Mouse (Mus musculus): ENCODE data around the gene Prpf38b.

DNA sequence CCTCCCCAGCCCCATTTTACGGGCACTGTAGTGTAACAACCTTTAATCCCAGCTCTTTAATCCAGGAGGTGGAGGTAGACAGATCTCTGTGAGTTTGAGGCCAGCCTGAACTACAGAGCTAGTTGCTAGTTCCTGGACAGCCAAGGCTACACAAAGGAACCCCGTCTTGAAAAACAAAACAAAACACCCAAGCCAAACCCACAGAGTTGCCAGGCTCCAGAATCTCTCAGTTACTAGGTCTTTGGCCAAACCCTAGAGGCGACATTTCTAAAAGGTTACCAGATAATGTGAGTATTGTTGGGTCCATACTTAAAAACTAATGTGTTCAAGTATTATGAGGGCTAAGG, 54.4 kb downstream of the Prpf38b start:
- TF ChIP-seq MYOD1 (IDR thresholded peaks at IDR 0.05; ENCODE audit: control insufficient read depth in 1 of 3, insufficient read length in 2 of 3, low read depth in 2 of 3) (no peak), POLR2AphosphoS2 (IDR thresholded peaks at IDR 0.05; ENCODE audit: insufficient read length, low read depth) (no peak), TCF12 (IDR thresholded peaks at IDR 0.05; ENCODE audit: insufficient read depth, poor library complexity, severe bottlenecking) (no peak), POLR2A (IDR thresholded peaks at IDR 0.05; ENCODE audit: insufficient read length, low read depth) (no peak), CEBPB (IDR thresholded peaks at IDR 0.05; ENCODE audit: insufficient read depth, poor library complexity, severe bottlenecking) (no peak), E2F4 (IDR thresholded peaks at IDR 0.05; ENCODE audit: insufficient read depth) (no peak), USF1 (IDR thresholded peaks at IDR 0.05; ENCODE audit: low read depth) (no peak), MAX (IDR thresholded peaks at IDR 0.05; ENCODE audit: low read depth) (no peak), MYOG (IDR thresholded peaks at IDR 0.05; ENCODE audit: control insufficient read depth in 1 of 3, insufficient read depth in 1 of 3, insufficient read length in 2 of 3, low read depth in 2 of 3) (no peak), REST (IDR thresholded peaks at IDR 0.05; ENCODE audit: insufficient read depth, insufficient read length) (no peak), SRF (IDR thresholded peaks at IDR 0.05; ENCODE audit: control insufficient read depth, insufficient read length, low read depth) (no peak), TCF3 (IDR thresholded peaks at IDR 0.05; ENCODE audit: insufficient read length, low read depth) (no peak)

Measured in myocyte (in vitro differentiated cells).